Comparison of ENCODE assay signal across 10 mouse cellular contexts in the genomic region with DNA sequence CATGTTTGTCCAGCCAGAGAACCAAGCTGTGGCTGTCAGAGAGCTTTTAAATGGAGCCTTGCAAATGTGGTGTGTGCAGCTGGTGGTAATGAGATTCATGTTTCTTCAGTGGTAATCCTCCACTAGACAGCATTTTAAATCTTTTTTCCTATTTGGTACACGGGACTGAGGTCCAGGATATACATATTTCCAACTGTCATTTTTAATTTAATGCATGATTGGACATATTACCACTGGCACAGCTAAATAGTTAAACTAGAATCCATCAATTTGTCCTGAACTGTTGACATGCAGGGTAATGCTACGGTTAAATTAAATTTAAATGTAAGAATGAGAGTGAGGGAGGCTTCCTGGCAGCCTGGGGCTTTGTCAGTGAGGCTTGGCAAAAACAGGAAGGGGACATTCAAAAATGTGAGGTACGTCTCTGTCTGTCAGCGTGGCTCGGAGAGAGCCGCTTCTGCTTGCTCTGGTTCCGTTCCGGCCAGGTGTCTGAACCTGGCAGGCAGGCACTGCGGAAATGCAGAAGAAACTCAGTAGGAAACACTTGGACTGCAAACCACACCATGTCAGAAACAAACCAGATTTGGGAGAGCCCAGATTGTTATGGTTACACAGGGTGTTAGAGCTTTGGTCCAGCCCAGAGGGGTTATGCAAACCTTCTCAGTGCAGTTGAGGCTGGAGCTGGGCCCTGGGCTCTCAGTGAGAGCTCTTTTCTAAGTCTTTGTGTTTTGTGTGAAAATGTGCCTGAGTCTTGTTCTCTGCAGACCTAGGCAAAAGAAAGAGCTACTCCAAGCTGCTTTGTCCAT.
DNase-seq lines count a peak whose midpoint lies in the region; ATAC-seq lines count a peak whose summit lies in the region.
"Had no signal": no experiment of that assay in that cellular context is flagged by ENCODE, and none has a peak within 500 bp of the region (broad histone marks: within the 10 kb centered on the region; RNA-seq: fewer than 3 reads in every experiment).

No protein-coding gene starts in this region.

- H3K4me2 ChIP-seq in embryonic facial prominence, embryonic 15.5 days (replicated peaks), result no peak overlapping the region
- H3K4me2 ChIP-seq in midbrain, embryonic 15.5 days, result no peak overlapping the region

- H3K27ac ChIP-seq in embryonic facial prominence, embryonic 15.5 days (replicated peaks), result no peak overlapping the region
- H3K27ac ChIP-seq in midbrain, embryonic 15.5 days, result peak overlapping the region; percentile 67

- ATAC-seq in embryonic facial prominence, embryonic 15.5 days (ENCODE audit: insufficient number of reproducible peaks, low FRiP score, low TSS enrichment, low read depth), result peak; percentile 70; the same call in 1 of the 2 replicates
- ATAC-seq in midbrain, embryonic 15.5 days (replicated peaks), result peak; percentile 64
- ATAC-seq: liver, postnatal 0 days had no signal

- H3K9ac ChIP-seq in embryonic facial prominence, embryonic 15.5 days, result no peak overlapping the region
- H3K9ac ChIP-seq in midbrain, embryonic 15.5 days, result no peak overlapping the region
- H3K9ac ChIP-seq: liver, postnatal 0 days had no signal

- H3K4me1 ChIP-seq in embryonic facial prominence, embryonic 15.5 days, result peaks cover 18% of the 10 kb centered on the region; the same call in 1 of the 2 replicates
- H3K4me1 ChIP-seq in midbrain, embryonic 15.5 days, result 0 out of 2 replicates have a peak, but pooled peaks cover 8% of the 10 kb centered on the region

- H3K9me3 ChIP-seq in embryonic facial prominence, embryonic 15.5 days (replicated peaks), result no peaks in the 10 kb centered on the region
- H3K9me3 ChIP-seq in midbrain, embryonic 15.5 days, result no peaks in the 10 kb centered on the region
- H3K9me3 ChIP-seq: G1E had no signal

- DNase-seq in spleen, adult 18-20 months, result peak; percentile 5 to 7
- no peak for DNase-seq in spleen, postnatal 10 days (ENCODE audit: low spot score in 2 of 2)
- DNase-seq in thymus, postnatal 4 days, result peak; percentile 40
- DNase-seq in urinary bladder, adult 18-20 months (ENCODE audit: low spot score in 2 of 2), result no peak
- no peak for DNase-seq in frontal cortex, postnatal 14 days (ENCODE audit: low spot score in 2 of 2)
- no peak for DNase-seq in right cerebral cortex, postnatal 4 days
- DNase-seq: liver, postnatal 0 days had no signal

- H3K4me3 ChIP-seq in embryonic facial prominence, embryonic 15.5 days (replicated peaks), result no peak overlapping the region
- no peak overlapping the region for H3K4me3 ChIP-seq in midbrain, embryonic 15.5 days

- no peaks in the 10 kb centered on the region for H3K27me3 ChIP-seq in embryonic facial prominence, embryonic 15.5 days
- no peaks in the 10 kb centered on the region for H3K27me3 ChIP-seq in midbrain, embryonic 15.5 days (replicated peaks)

- H3K36me3 ChIP-seq in embryonic facial prominence, embryonic 15.5 days, result no peaks in the 10 kb centered on the region
- H3K36me3 ChIP-seq in midbrain, embryonic 15.5 days (replicated peaks), result no peaks in the 10 kb centered on the region
- H3K36me3 ChIP-seq: G1E had no signal

- WGBS in embryonic facial prominence, embryonic 15.5 days, result 18% methylated on average over 9 of the region's 9 CpGs
- WGBS in midbrain, embryonic 15.5 days, result 41% methylated on average over 9 of the region's 9 CpGs

Comparison
In these comparisons a context has a peak if more than half of its experiments do, and no peak if none do; other contexts are left out.
1. DNase-seq: peak in spleen, adult 18-20 months (2 of 2) and thymus, postnatal 4 days (single experiment); none in spleen, postnatal 10 days (0 of 2), urinary bladder, adult 18-20 months (0 of 2), frontal cortex, postnatal 14 days (0 of 2) and right cerebral cortex, postnatal 4 days (single experiment).